Mouse (Mus musculus): ENCODE data around the gene Gm13420. TPM values are rescaled to one million over a fixed set of nuclear protein-coding genes. Genes with fewer than 3 reads are reported as not detected.
"Not testable (repeated sequence)": the region's sequence is repeated elsewhere in the genome, so short reads cannot be mapped to it uniquely, and the experiment has no call there.

Gm13420 gene
- total RNA-seq, 4 experiments from 2014 or later, result 0.43 to 0.46 TPM; not detected in 2

- DNase-seq, result no peak
Measured at GRCm38 (mm10) chr2:29737209-29737925, 14.1 kb downstream of the Gm13420 start.

- no peak for DNase-seq
Measured at GRCm38 (mm10) chr2:29735708-29736107, 15.8 kb downstream of the Gm13420 start.

GRCm38 (mm10) chr2:29733348-29733747, 18.1 kb downstream of the Gm13420 start:
- DNase-seq, result no peak

GRCm38 (mm10) chr2:29732559-29732958, 18.9 kb downstream of the Gm13420 start:
- DNase-seq, result no peak

GRCm38 (mm10) chr2:29731545-29731944, 19.9 kb downstream of the Gm13420 start:
- peak; percentile 65 for DNase-seq

GRCm38 (mm10) chr2:29729500-29729899, 22.0 kb downstream of the Gm13420 start:
- no peak for DNase-seq

- DNase-seq, result no peak
Measured at GRCm38 (mm10) chr2:29724664-29725365, 26.7 kb downstream of the Gm13420 start.

- DNase-seq, result no peak
Measured at GRCm38 (mm10) chr2:29723132-29723531, 28.4 kb downstream of the Gm13420 start.

- DNase-seq, result no peak
Measured at GRCm38 (mm10) chr2:29718581-29718980, 32.9 kb downstream of the Gm13420 start.

- DNase-seq, result no peak
Measured at GRCm38 (mm10) chr2:29716691-29717090, 34.8 kb downstream of the Gm13420 start.

GRCm38 (mm10) chr2:29716143-29716542, 35.3 kb downstream of the Gm13420 start:
- no peak for DNase-seq

- no peak for DNase-seq
Measured at GRCm38 (mm10) chr2:29714127-29714526, 37.4 kb downstream of the Gm13420 start.

- DNase-seq, result no peak
Measured at GRCm38 (mm10) chr2:29713501-29713900, 38.0 kb downstream of the Gm13420 start.

GRCm38 (mm10) chr2:29711877-29712276, 39.6 kb downstream of the Gm13420 start:
- no peak for DNase-seq

- no peak for DNase-seq
Measured at GRCm38 (mm10) chr2:29711038-29711437, 40.4 kb downstream of the Gm13420 start.

GRCm38 (mm10) chr2:29708209-29708608, 43.3 kb downstream of the Gm13420 start:
- DNase-seq, result not testable (repeated sequence)

- no peak for DNase-seq
Measured at GRCm38 (mm10) chr2:29707731-29708130, 43.8 kb downstream of the Gm13420 start.

GRCm38 (mm10) chr2:29706726-29707620, 44.5 kb downstream of the Gm13420 start:
- DNase-seq, result no peak

GRCm38 (mm10) chr2:29705493-29705892, 46.0 kb downstream of the Gm13420 start:
- no peak for DNase-seq

- no peak for DNase-seq
Measured at GRCm38 (mm10) chr2:29703104-29704081, 48.1 kb downstream of the Gm13420 start.

- no peak for DNase-seq
Measured at GRCm38 (mm10) chr2:29702189-29702588, 49.3 kb downstream of the Gm13420 start.

GRCm38 (mm10) chr2:29701393-29701792, 50.1 kb downstream of the Gm13420 start:
- DNase-seq, result no peak

Data from adrenal gland, adult 8-10 months (tissue).